Mouse (Mus musculus) limb, embryonic 10.5 days (tissue): ENCODE data around the gene Ssbp4. TPM values are rescaled to one million over a fixed set of nuclear protein-coding genes. Genes with fewer than 3 reads are reported as not detected.

Experiments
- DNase-seq: peaks from one replicate; pipeline ENCODE4 v3.0.0-alpha.2; 2017; ENCODE audit warnings: low spot score
- H3K27ac ChIP-seq: fragments of 300-500 bp; sonication (generic); 2 replicates; pipeline ENCODE4 v1.5.1; 2016; ENCODE audit warnings: mild to moderate bottlenecking
- H3K27me3 ChIP-seq: fragments of 300-500 bp; sonication (generic); 2 replicates; pipeline ENCODE4 v1.6.1; 2016; ENCODE audit warnings: low read depth, mild to moderate bottlenecking; ENCODE audit not compliant: poor library complexity, severe bottlenecking
- H3K36me3 ChIP-seq: fragments of 300-500 bp; sonication (generic); 2 replicates; pipeline ENCODE4 v1.6.1; 2016; ENCODE audit warnings: mild to moderate bottlenecking, moderate library complexity
- H3K4me1 ChIP-seq: fragments of 300-500 bp; sonication (generic); 2 replicates; pipeline ENCODE4 v1.6.1; 2016
- H3K4me3 ChIP-seq: fragments of 300-500 bp; sonication (generic); 2 replicates; pipeline ENCODE4 v1.5.1; 2016; ENCODE audit warnings: mild to moderate bottlenecking, moderate library complexity
- H3K9me3 ChIP-seq: fragments of 300-500 bp; sonication (generic); replicated peaks from 2 replicates; pipeline ENCODE4 v1.6.1; 2016; ENCODE audit warnings: mild to moderate bottlenecking
- WGBS: fragments of 180-500 bp; shearing (Covaris S2); methylation state at CpG from one replicate; pipeline ENCODE4 v1.1.7; 2016; 5-methylcytosine and 5-hydroxymethylcytosine counted together
- polyA plus RNA-seq: library from polyadenylated mRNA; unstranded; fragments of >200 nt; fragmentation: Nextera tagmentation; extraction: Ambion mirVana; gene quantifications from 2 replicates; pipeline ENCODE4 v1.2.1, GENCODE M21; 2016

Ssbp4 gene
- polyA plus RNA-seq, 1 experiment from 2014 or later = 182 TPM

GRCm38 (mm10) chr8:70609849-70610795, 1.4 kb upstream of the Ssbp4 start:
- peak overlapping the region; percentile 87 for H3K4me3 ChIP-seq
- H3K27ac ChIP-seq = peak overlapping the region; percentile 99
- peaks cover 66% of the 10 kb centered on the region for H3K4me1 ChIP-seq
- WGBS = 1% methylated on average over 43 of the region's 45 CpGs
- peaks cover 14% of the 10 kb centered on the region for H3K36me3 ChIP-seq
- H3K27me3 ChIP-seq = no peaks in the 10 kb centered on the region
- no peaks in the 10 kb centered on the region for H3K9me3 ChIP-seq
- peak; percentile 93 for DNase-seq

DNA sequence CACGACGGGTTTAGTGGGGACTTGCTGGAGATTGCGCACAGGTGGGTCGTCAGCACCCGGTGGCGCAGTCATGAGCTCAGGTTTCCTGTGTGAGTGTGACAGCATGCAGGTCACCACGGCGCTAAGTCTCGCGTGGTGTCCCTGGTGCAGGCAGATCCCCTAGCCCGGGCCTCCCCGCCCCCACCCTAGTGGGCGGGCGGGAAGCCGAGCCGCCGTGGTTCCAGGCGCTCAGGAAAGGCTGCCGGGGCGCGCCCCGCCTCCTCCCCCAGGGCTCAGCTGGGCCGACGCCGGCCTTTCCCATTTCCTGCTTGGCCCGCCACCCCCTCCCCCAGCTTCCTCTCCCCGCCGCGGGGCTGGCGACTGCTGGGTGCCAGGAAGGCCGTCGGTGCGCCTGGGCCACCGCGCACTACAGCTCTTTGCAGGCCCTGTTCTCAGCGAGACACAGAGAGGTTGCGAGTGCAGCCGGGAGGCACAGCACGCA, 736 bp upstream of the Ssbp4 start:
- Histone ChIP-seq H3K9me3 (no peaks in the 10 kb centered on the region), H3K36me3 (peaks cover 21% of the 10 kb centered on the region), H3K27ac (peak overlapping the region; percentile 99), H3K4me1 (peaks cover 73% of the 10 kb centered on the region), H3K27me3 (no peaks in the 10 kb centered on the region), H3K4me3 (peak overlapping the region; percentile 87)
- peak; percentile 95 for DNase-seq
- WGBS = under 1% methylated on average over 39 of the region's 39 CpGs

- H3K27me3 ChIP-seq = no peaks in the 10 kb centered on the region
- peaks cover 33% of the 10 kb centered on the region for H3K36me3 ChIP-seq
- peak overlapping the region; percentile 87 for H3K4me3 ChIP-seq
- peaks cover 73% of the 10 kb centered on the region for H3K4me1 ChIP-seq
- peak; percentile 80 for DNase-seq
- H3K27ac ChIP-seq = peak overlapping the region; percentile 99
- H3K9me3 ChIP-seq = no peaks in the 10 kb centered on the region
- WGBS = 3% methylated on average over 84 of the region's 84 CpGs
Observed at GRCm38 (mm10) chr8:70607898-70608748, 549 bp downstream of the Ssbp4 start.

DNA sequence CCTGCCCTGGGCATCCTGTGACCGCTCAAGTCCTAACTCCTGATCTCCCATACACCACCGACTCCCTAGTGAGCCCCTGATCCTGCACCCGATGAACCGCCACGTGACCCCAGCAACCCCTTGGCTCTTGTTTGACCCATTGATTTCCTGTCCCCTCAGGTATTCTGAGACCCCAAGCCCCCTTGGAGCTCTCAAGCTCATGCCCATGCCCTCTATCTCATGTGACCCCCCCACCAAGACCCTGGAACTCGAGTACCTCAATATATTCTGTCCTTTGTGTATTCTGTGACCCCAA, 1.1 kb downstream of the Ssbp4 start:
- H3K27ac ChIP-seq = peak overlapping the region; percentile 99
- WGBS = 27% methylated on average over 6 of the region's 6 CpGs
- H3K9me3 ChIP-seq = no peaks in the 10 kb centered on the region
- H3K4me3 ChIP-seq = peak overlapping the region; percentile 87
- H3K27me3 ChIP-seq = no peaks in the 10 kb centered on the region
- no peak for DNase-seq
- H3K4me1 ChIP-seq = peaks cover 76% of the 10 kb centered on the region
- H3K36me3 ChIP-seq = peaks cover 39% of the 10 kb centered on the region

- Histone ChIP-seq H3K27ac (peak overlapping the region; percentile 99), H3K4me1 (peaks cover 77% of the 10 kb centered on the region), H3K36me3 (peaks cover 45% of the 10 kb centered on the region), H3K27me3 (no peaks in the 10 kb centered on the region), H3K9me3 (no peaks in the 10 kb centered on the region; the same call in 1 of the 2 replicates), H3K4me3 (peak overlapping the region; percentile 87)
- peak; percentile 61 for DNase-seq
- 63% methylated on average over 18 of the region's 18 CpGs for WGBS
Observed at GRCm38 (mm10) chr8:70606780-70607602, 1.7 kb downstream of the Ssbp4 start.

- Histone ChIP-seq H3K27me3 (no peaks in the 10 kb centered on the region), H3K4me1 (peaks cover 77% of the 10 kb centered on the region), H3K36me3 (peaks cover 52% of the 10 kb centered on the region), H3K9me3 (peaks cover 2% of the 10 kb centered on the region), H3K27ac (peak overlapping the region; percentile 99), H3K4me3 (peak overlapping the region; percentile 87)
- WGBS = 87% methylated on average over 9 of the region's 9 CpGs
- DNase-seq = no peak
Observed at GRCm38 (mm10) chr8:70605871-70606779, 2.5 kb downstream of the Ssbp4 start.

- H3K27me3 ChIP-seq = no peaks in the 10 kb centered on the region
- peaks cover 2% of the 10 kb centered on the region for H3K9me3 ChIP-seq
- H3K36me3 ChIP-seq = peaks cover 60% of the 10 kb centered on the region
- H3K27ac ChIP-seq = peak overlapping the region; percentile 14
- no peak for DNase-seq
- no peak overlapping the region for H3K4me3 ChIP-seq
- peaks cover 77% of the 10 kb centered on the region for H3K4me1 ChIP-seq
- WGBS = 90% methylated on average over 7 of the region's 7 CpGs
Observed at GRCm38 (mm10) chr8:70604558-70604957, 4.1 kb downstream of the Ssbp4 start.

GRCm38 (mm10) chr8:70602139-70602811, 6.4 kb downstream of the Ssbp4 start:
- H3K36me3 ChIP-seq = peaks cover 80% of the 10 kb centered on the region
- H3K4me1 ChIP-seq = peaks cover 78% of the 10 kb centered on the region
- H3K27me3 ChIP-seq = no peaks in the 10 kb centered on the region
- H3K27ac ChIP-seq = peak overlapping the region; percentile 88
- peak overlapping the region; percentile 45; the same call in 1 of the 2 replicates for H3K4me3 ChIP-seq
- H3K9me3 ChIP-seq = peaks cover 2% of the 10 kb centered on the region
- 95% methylated on average over 13 of the region's 13 CpGs for WGBS
- DNase-seq = no peak

GRCm38 (mm10) chr8:70601271-70601649, 7.4 kb downstream of the Ssbp4 start:
- Histone ChIP-seq H3K27ac (peak overlapping the region; percentile 88), H3K36me3 (peaks cover 89% of the 10 kb centered on the region), H3K4me3 (peak overlapping the region; percentile 45), H3K27me3 (no peaks in the 10 kb centered on the region), H3K9me3 (peaks cover 2% of the 10 kb centered on the region), H3K4me1 (peaks cover 78% of the 10 kb centered on the region)
- WGBS = under 1% methylated on average over 26 of the region's 26 CpGs
- DNase-seq = peak; percentile 95

DNA sequence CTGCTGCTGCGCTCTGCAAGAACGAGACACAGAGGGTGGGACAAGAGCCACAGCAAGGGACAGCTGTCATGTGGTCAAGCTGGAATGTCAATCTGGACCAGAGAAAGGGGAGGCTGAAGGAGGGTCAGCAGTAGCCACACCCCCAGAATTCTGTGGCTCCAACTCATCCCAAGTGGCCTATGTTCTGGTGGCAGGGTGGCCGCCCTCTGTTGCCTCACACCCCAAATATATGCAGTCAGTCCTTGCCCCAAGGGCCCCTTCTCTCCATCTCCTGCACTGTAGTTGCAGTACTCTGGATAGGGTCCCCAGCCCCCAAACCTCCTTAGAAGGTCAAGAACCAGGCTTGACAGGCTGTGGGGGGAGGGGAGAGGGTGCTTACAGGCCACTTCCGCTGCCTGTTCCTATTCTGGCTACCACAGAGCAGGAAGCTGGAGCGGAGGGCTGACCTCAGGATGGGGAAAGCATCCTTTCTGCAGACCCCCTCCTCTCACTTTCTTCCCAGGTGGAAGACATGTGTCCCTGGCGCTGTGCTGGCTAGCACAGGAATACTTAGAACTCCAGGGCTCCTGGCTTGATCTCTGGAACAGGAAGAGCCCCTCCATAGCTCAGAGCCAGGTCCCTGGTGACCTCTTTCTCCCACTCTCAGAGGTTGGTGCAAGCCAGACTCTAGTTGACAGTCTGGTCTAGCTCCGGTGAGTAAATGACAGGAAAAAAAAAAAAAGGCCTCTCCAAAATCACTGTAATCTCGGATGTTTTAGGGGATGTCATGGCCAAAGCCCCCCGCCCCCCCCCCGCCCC, 8.0 kb downstream of the Ssbp4 start:
- DNase-seq = peak; percentile 71
- H3K4me1 ChIP-seq = peaks cover 78% of the 10 kb centered on the region
- 21% methylated on average over 10 of the region's 10 CpGs for WGBS
- H3K27me3 ChIP-seq = no peaks in the 10 kb centered on the region
- H3K27ac ChIP-seq = peak overlapping the region; percentile 88
- peak overlapping the region; percentile 45 for H3K4me3 ChIP-seq
- H3K9me3 ChIP-seq = peaks cover 2% of the 10 kb centered on the region
- peaks cover 89% of the 10 kb centered on the region for H3K36me3 ChIP-seq
